Mouse (Mus musculus) cortical plate, adult 2 months (tissue): ENCODE results near the gene H1fx.

Experiments
- CTCF ChIP-seq: fragments of 200-500 bp; IDR thresholded peaks from 2 replicates; pipeline ENCODE4 v1.5.1; 2011; ENCODE audit warnings: mild to moderate bottlenecking, control low read depth, low read length; ENCODE audit not compliant: insufficient read depth; ENCODE audit errors: extremely low read depth
- POLR2A ChIP-seq: fragments of 200-500 bp; IDR thresholded peaks from 2 replicates; pipeline ENCODE4 v1.6.1; 2011; ENCODE audit warnings: mild to moderate bottlenecking, low read length, control low read depth; ENCODE audit not compliant: insufficient read depth; ENCODE audit errors: extremely low read depth

GRCm38 (mm10) chr6:87981547-87982256 lies at the start of gene H1fx:
- peak; percentile 83 for TF ChIP-seq POLR2A
- TF ChIP-seq CTCF = 0 out of 2 replicates have a peak, but pooled peaks have one; percentile 3
